Comparison of ENCODE assay signal across 8 mouse cellular contexts in genomic region chr19:24166516-24167091, GRCm38 (mm10). TPM values are rescaled to one million over a fixed set of nuclear protein-coding genes. Genes with fewer than 3 reads are reported as not detected.
A peak's percentile ranks its signal among the peaks of the same experiment; 100 is the strongest.
DNase-seq lines count a peak whose midpoint lies in the region; ATAC-seq lines count a peak whose summit lies in the region.

No protein-coding gene starts in this region.

- no peak overlapping the region for H3K4me3 ChIP-seq in forebrain, embryonic 16.5 days (replicated peaks; ENCODE audit: low read length)
- H3K4me3 ChIP-seq in intestine, embryonic 14.5 days (ENCODE audit: low read depth, low read length): 0 out of 2 replicates have a peak overlapping the region, but pooled peaks have one; percentile 3
- H3K4me3 ChIP-seq in liver, embryonic 16.5 days (ENCODE audit: low read depth, low read length): peak overlapping the region; percentile 29; the same call in 1 of the 2 replicates
- no peak overlapping the region for H3K4me3 ChIP-seq in neural tube, embryonic 13.5 days

- DNase-seq in CD4-positive helper T cell, adult 2 months (ENCODE audit: low read depth, low spot score): peak; percentile 70
- DNase-seq in adipocyte (ENCODE audit: low spot score): peak; percentile 65
- peak; percentile 69 for DNase-seq in intestine, embryonic 14.5 days (ENCODE audit: low spot score)
- DNase-seq in urinary bladder, postnatal 36 days (ENCODE audit: low spot score in 2 of 2): peak; percentile 68 to 76
- DNase-seq in layer of hippocampus, postnatal 25 days (ENCODE audit: extremely low spot score in 1 of 2, low spot score in 1 of 2): no peak

- no peaks in the 10 kb centered on the region for H3K36me3 ChIP-seq in forebrain, embryonic 16.5 days (ENCODE audit: control insufficient read depth, insufficient read depth)
- H3K36me3 ChIP-seq in intestine, embryonic 14.5 days (ENCODE audit: control insufficient read depth, insufficient read depth, low read length): no peaks in the 10 kb centered on the region
- H3K36me3 ChIP-seq in liver, embryonic 16.5 days (ENCODE audit: control insufficient read depth, insufficient read depth): no peaks in the 10 kb centered on the region
- H3K36me3 ChIP-seq in neural tube, embryonic 13.5 days: no peaks in the 10 kb centered on the region

- H3K4me1 ChIP-seq in forebrain, embryonic 16.5 days (replicated peaks; ENCODE audit: control insufficient read depth, insufficient read depth, low read length): peaks cover 5% of the 10 kb centered on the region; the same call in 1 of the 2 replicates
- H3K4me1 ChIP-seq in intestine, embryonic 14.5 days (replicated peaks; ENCODE audit: control insufficient read depth, insufficient read depth, low read length): peaks cover 35% of the 10 kb centered on the region
- peaks cover 8% of the 10 kb centered on the region for H3K4me1 ChIP-seq in liver, embryonic 16.5 days (ENCODE audit: control insufficient read depth, low read depth, low read length)
- peaks cover 38% of the 10 kb centered on the region for H3K4me1 ChIP-seq in neural tube, embryonic 13.5 days (replicated peaks)

- no peaks in the 10 kb centered on the region for H3K27me3 ChIP-seq in forebrain, embryonic 16.5 days (replicated peaks; ENCODE audit: control insufficient read depth, insufficient read depth, low read length)
- no peaks in the 10 kb centered on the region for H3K27me3 ChIP-seq in intestine, embryonic 14.5 days (replicated peaks; ENCODE audit: control insufficient read depth, insufficient read depth, low read length)
- no peaks in the 10 kb centered on the region for H3K27me3 ChIP-seq in liver, embryonic 16.5 days (ENCODE audit: control insufficient read depth, insufficient read depth, low read depth, low read length)
- H3K27me3 ChIP-seq in neural tube, embryonic 13.5 days: peaks cover 3% of the 10 kb centered on the region; the same call in 1 of the 2 replicates

- H3K9me3 ChIP-seq in forebrain, embryonic 16.5 days (ENCODE audit: control insufficient read depth, low read length): no peaks in the 10 kb centered on the region
- H3K9me3 ChIP-seq in intestine, embryonic 14.5 days (ENCODE audit: control insufficient read depth, low read length): no peaks in the 10 kb centered on the region
- H3K9me3 ChIP-seq in liver, embryonic 16.5 days (replicated peaks; ENCODE audit: control insufficient read depth, low read length): no peaks in the 10 kb centered on the region
- H3K9me3 ChIP-seq in neural tube, embryonic 13.5 days: no peaks in the 10 kb centered on the region

- no peak overlapping the region for H3K9ac ChIP-seq in forebrain, embryonic 16.5 days (replicated peaks; ENCODE audit: low read depth, low read length)
- H3K9ac ChIP-seq in intestine, embryonic 14.5 days (ENCODE audit: low read length): 0 out of 2 replicates have a peak overlapping the region, but pooled peaks have one; percentile 2
- H3K9ac ChIP-seq in liver, embryonic 16.5 days (ENCODE audit: low read depth, low read length): 0 out of 2 replicates have a peak overlapping the region, but pooled peaks have one; percentile 11
- H3K9ac ChIP-seq in neural tube, embryonic 13.5 days: 0 out of 2 replicates have a peak overlapping the region, but pooled peaks have one; percentile 23

- ATAC-seq in forebrain, embryonic 16.5 days: peak; percentile 36
- ATAC-seq in intestine, embryonic 14.5 days (replicated peaks; ENCODE audit: low FRiP score, low TSS enrichment, low read depth): peak; percentile 86
- ATAC-seq in liver, embryonic 16.5 days (ENCODE audit: low read depth): peak; percentile 69; the same call in 1 of the 2 replicates
- no peak for ATAC-seq in neural tube, embryonic 13.5 days (ENCODE audit: low read depth)

- H3K27ac ChIP-seq in forebrain, embryonic 16.5 days (ENCODE audit: low read length): no peak overlapping the region
- H3K27ac ChIP-seq in intestine, embryonic 14.5 days (ENCODE audit: low read depth): peak overlapping the region; percentile 71
- peak overlapping the region; percentile 37; the same call in 1 of the 2 replicates for H3K27ac ChIP-seq in liver, embryonic 16.5 days (ENCODE audit: low read length)
- peak overlapping the region; percentile 18; the same call in 1 of the 2 replicates for H3K27ac ChIP-seq in neural tube, embryonic 13.5 days (replicated peaks)

- no peak overlapping the region for H3K4me2 ChIP-seq in forebrain, embryonic 16.5 days (ENCODE audit: low read length)
- peak overlapping the region; percentile 48 for H3K4me2 ChIP-seq in intestine, embryonic 14.5 days (ENCODE audit: low read length)
- peak overlapping the region; percentile 50 for H3K4me2 ChIP-seq in liver, embryonic 16.5 days (ENCODE audit: low read depth, low read length)
- H3K4me2 ChIP-seq in neural tube, embryonic 13.5 days: peak overlapping the region; percentile 41

- 15% methylated on average over 17 of the region's 17 CpGs for WGBS in forebrain, embryonic 16.5 days
- 17% methylated on average over 17 of the region's 17 CpGs for WGBS in intestine, embryonic 14.5 days
- WGBS in liver, embryonic 16.5 days (ENCODE audit: insufficient replicate concordance): 2% methylated on average over 17 of the region's 17 CpGs
- WGBS in neural tube, embryonic 13.5 days: 20% methylated on average over 17 of the region's 17 CpGs

RNA-seq across cellular contexts. Expression of gene Tjp2, which starts 58.2 kb away (rescaled TPM):
- 11.3 and 15.0 TPM in 2 replicates for polyA plus RNA-seq in forebrain, embryonic 16.5 days (2015; fragmentation: Nextera tagmentation; extraction: Ambion mirVana)
- 38.0 and 41.9 TPM in 2 replicates for polyA plus RNA-seq in intestine, embryonic 14.5 days (2014; fragmentation: Nextera tagmentation; extraction: Ambion mirVana)
- polyA plus RNA-seq in liver, embryonic 16.5 days (2015; fragmentation: Nextera tagmentation; extraction: Ambion mirVana): 5.2 and 6.6 TPM in 2 replicates
- 12.6 and 13.6 TPM in 2 replicates for polyA plus RNA-seq in neural tube, embryonic 13.5 days (2015; fragmentation: Nextera tagmentation; extraction: Ambion mirVana)
- total RNA-seq in layer of hippocampus, postnatal 25 days (2021): 10 to 100 TPM; 18.9 to 19.8 TPM

Comparison
In these comparisons a context has a peak if more than half of its experiments do, and no peak if none do; other contexts are left out.
1. DNase-seq: peak in CD4-positive helper T cell, adult 2 months (single experiment), adipocyte (single experiment), intestine, embryonic 14.5 days (single experiment) and urinary bladder, postnatal 36 days (2 of 2); none in layer of hippocampus, postnatal 25 days (0 of 2).
2. H3K4me3 ChIP-seq: peak in intestine, embryonic 14.5 days (single experiment) and liver, embryonic 16.5 days (single experiment); none in forebrain, embryonic 16.5 days (single experiment) and neural tube, embryonic 13.5 days (single experiment).